ENCODE assay signal across 12 mouse cellular contexts in the genomic region with DNA sequence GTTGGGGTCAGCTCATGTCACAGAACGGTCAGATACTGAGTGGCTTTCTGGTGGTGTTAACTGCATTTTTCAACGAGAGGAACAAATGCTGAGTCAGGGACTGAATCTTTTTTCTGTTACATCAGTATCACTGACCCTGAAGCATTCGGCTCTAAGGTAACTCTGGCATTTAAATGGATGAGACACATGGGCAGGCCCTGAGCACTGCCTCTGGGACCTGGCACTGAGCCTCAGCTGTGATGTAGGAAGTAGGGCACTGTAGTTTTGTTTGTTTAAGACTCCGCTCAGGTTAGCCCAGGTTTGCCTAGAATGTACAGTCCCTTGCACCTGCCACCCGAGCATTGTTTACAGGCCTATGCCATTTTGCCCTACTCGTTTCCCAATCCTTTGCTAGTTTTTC.
"Had no signal": no experiment of that assay in that cellular context is flagged by ENCODE, and none has a peak within 500 bp of the region (broad histone marks: within the 10 kb centered on the region; RNA-seq: fewer than 3 reads in every experiment).

No protein-coding gene starts in this region.

- H3K27ac ChIP-seq: limb, embryonic 12.5 days; liver, embryonic 13.5 days; lung, embryonic 15.5 days; macrophage; midbrain, embryonic 15.5 days; stomach, postnatal 0 days had no signal

- H3K4me3 ChIP-seq: limb, embryonic 12.5 days; liver, embryonic 13.5 days; lung, embryonic 15.5 days; megakaryocyte, embryonic 14.5 days; midbrain, embryonic 15.5 days had no signal

- ATAC-seq: liver, postnatal 0 days; midbrain, embryonic 15.5 days had no signal

- DNase-seq: kidney, postnatal 14 days; liver; liver, embryonic 13.5 days; liver, postnatal 0 days; lung, postnatal 14 days; thymus, postnatal 14 days had no signal
